Mouse (Mus musculus): ENCODE results near the gene Mtm1.

GRCm38 (mm10) chrX:71228200-71228599, 17.6 kb downstream of the Mtm1 start:
- no peak for TF ChIP-seq POLR2A (IDR thresholded peaks at IDR 0.05; ENCODE audit: low read depth, low read length)
- TF ChIP-seq CTCF (conservative IDR thresholded peaks at IDR 0.05; ENCODE audit: insufficient read depth, insufficient read length, low read depth, low read length) = no peak
